Mouse (Mus musculus) erythroblast, embryonic 14.5 days (primary cell): ENCODE results near the gene Gadl1. TPM values are rescaled to one million over a fixed set of nuclear protein-coding genes. Genes with fewer than 3 reads are reported as not detected.

ENCODE experiments used
- H3K27me3 ChIP-seq: 2 replicates; pipeline ENCODE4 v1.6.1; 2012; ENCODE audit warnings: inconsistent platforms; ENCODE audit not compliant: control insufficient read depth
- H3K36me3 ChIP-seq: 2 replicates; pipeline ENCODE4 v1.6.1; 2012; ENCODE audit warnings: mild to moderate bottlenecking, inconsistent platforms; ENCODE audit not compliant: control insufficient read depth
- H3K4me1 ChIP-seq: 2 replicates; pipeline ENCODE4 v1.6.1; 2012; ENCODE audit warnings: inconsistent platforms; ENCODE audit not compliant: control insufficient read depth
- H3K4me3 ChIP-seq: replicated peaks from 2 replicates; pipeline ENCODE3; 2012; ENCODE audit warnings: moderate library complexity, mild to moderate bottlenecking, inconsistent platforms
- H3K9me3 ChIP-seq: 2 replicates; pipeline ENCODE4 v1.6.1; 2012; ENCODE audit warnings: low read length, inconsistent platforms, mixed read lengths; ENCODE audit not compliant: control insufficient read depth
- GATA1 ChIP-seq: IDR thresholded peaks from 2 replicates; pipeline ENCODE4 v1.6.1; 2012; ENCODE audit warnings: low read length, inconsistent platforms, mixed read lengths
- TAL1 ChIP-seq: IDR thresholded peaks from 3 replicates; pipeline ENCODE4 v1.6.1; 2012; ENCODE audit warnings: low read length, inconsistent platforms, mixed read lengths
- polyA plus RNA-seq: library from polyadenylated mRNA; stranded (reverse); fragments of >175 nt; gene quantifications from 2 replicates; pipeline ENCODE4 v1.2.3, GENCODE M21; 2012

The Gadl1 gene
- polyA plus RNA-seq, 1 experiment = not detected

- Histone ChIP-seq H3K36me3 (no peaks in the 10 kb centered on the region), H3K4me3 (no peak overlapping the region), H3K27me3 (no peaks in the 10 kb centered on the region), H3K9me3 (no peaks in the 10 kb centered on the region), H3K4me1 (no peaks in the 10 kb centered on the region)
- no peak for TF ChIP-seq GATA1
- no peak for TF ChIP-seq TAL1
These were observed 23.5 kb downstream of the Gadl1 start for GRCm38 (mm10) chr9:115932741-115933140.

GRCm38 (mm10) chr9:115933243-115933964 is 24.1 kb downstream of the Gadl1 start:
- Histone ChIP-seq H3K36me3 (no peaks in the 10 kb centered on the region), H3K9me3 (0 out of 2 replicates have a peak, but pooled peaks cover 3% of the 10 kb centered on the region), H3K4me3 (no peak overlapping the region), H3K27me3 (no peaks in the 10 kb centered on the region), H3K4me1 (no peaks in the 10 kb centered on the region)
- TF ChIP-seq TAL1 = no peak
- no peak for TF ChIP-seq GATA1

DNA sequence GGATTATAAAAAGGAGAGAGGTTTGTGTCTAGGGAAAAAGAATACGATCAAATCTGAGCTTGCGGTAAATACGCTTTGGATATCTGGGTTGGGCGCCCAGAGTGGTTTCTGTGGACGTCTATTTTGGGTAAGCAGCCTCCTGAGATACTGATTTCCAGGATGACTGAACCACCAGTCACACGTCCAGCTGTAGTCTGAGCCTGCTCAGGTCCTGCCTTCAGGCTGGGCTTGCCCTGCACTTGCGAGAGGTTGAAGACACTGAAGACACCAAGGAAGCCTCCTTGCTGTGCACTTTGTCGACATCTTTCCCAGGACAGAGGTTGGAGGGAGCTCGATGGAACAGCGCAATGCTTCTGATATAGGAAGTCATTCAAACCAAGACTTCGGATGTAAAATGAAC is 25.0 kb downstream of the Gadl1 start:
- Histone ChIP-seq H3K36me3 (no peaks in the 10 kb centered on the region), H3K4me3 (no peak overlapping the region), H3K9me3 (0 out of 2 replicates have a peak, but pooled peaks cover 3% of the 10 kb centered on the region), H3K27me3 (no peaks in the 10 kb centered on the region), H3K4me1 (no peaks in the 10 kb centered on the region)
- no peak for TF ChIP-seq GATA1

- no peak overlapping the region for H3K4me3 ChIP-seq
- no peaks in the 10 kb centered on the region for H3K36me3 ChIP-seq
- no peaks in the 10 kb centered on the region for H3K4me1 ChIP-seq
- no peaks in the 10 kb centered on the region for H3K27me3 ChIP-seq
- TF ChIP-seq GATA1 (no peak), TAL1 (no peak)
- H3K9me3 ChIP-seq = 0 out of 2 replicates have a peak, but pooled peaks cover 3% of the 10 kb centered on the region
These were observed 27.1 kb downstream of the Gadl1 start for GRCm38 (mm10) chr9:115936350-115936749.

- no peak for TF ChIP-seq TAL1
- no peak for TF ChIP-seq GATA1
- H3K27me3 ChIP-seq = no peaks in the 10 kb centered on the region
- no peaks in the 10 kb centered on the region for H3K4me1 ChIP-seq
- 0 out of 2 replicates have a peak, but pooled peaks cover 3% of the 10 kb centered on the region for H3K9me3 ChIP-seq
- no peak overlapping the region for H3K4me3 ChIP-seq
- H3K36me3 ChIP-seq = no peaks in the 10 kb centered on the region
These were observed 28.7 kb downstream of the Gadl1 start for GRCm38 (mm10) chr9:115937915-115938314.

DNA sequence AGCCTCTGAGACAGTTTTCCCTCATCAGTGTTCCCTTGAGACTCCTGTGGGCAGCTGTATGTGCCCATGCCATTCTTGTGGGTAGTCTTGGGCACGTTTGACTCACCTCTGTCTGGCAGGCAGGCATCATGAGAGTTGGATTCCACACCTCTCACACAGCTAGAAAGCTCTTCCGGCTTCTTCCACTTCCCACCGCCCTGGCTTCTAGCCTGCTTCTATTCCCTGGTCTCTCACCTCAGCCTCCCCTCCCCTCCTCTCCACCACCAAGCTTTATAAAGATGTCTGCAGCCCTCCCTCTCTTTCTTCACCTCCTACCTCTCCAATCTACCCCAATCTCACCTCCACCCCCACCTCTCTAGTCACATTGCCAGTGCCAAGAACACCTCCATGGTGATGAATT is 30.2 kb downstream of the Gadl1 start:
- Histone ChIP-seq H3K9me3 (0 out of 2 replicates have a peak, but pooled peaks cover 3% of the 10 kb centered on the region), H3K4me3 (no peak overlapping the region), H3K4me1 (no peaks in the 10 kb centered on the region), H3K27me3 (no peaks in the 10 kb centered on the region), H3K36me3 (no peaks in the 10 kb centered on the region)
- TF ChIP-seq TAL1 = no peak
- no peak for TF ChIP-seq GATA1

DNA sequence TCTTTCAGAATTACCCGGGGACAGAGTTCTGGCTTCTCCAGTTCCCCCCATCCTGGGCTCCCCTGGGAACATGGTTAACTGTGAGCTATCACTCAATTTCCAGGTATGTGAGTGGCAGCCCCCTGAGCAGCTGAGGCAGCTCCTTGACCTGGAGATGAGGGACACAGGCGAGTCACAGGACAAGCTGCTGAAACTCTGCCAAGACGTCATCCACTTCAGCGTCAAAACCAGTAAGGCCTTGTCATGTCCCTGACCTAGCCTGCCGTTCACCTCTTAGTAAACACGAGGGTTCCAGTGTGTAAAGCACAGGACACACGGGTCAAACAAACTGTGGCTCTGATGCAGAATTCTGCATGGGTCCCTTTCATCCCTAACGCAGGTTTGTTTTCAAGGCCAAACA is 31.9 kb downstream of the Gadl1 start:
- TF ChIP-seq GATA1 = no peak
- TF ChIP-seq TAL1 = no peak
- Histone ChIP-seq H3K4me1 (no peaks in the 10 kb centered on the region), H3K27me3 (no peaks in the 10 kb centered on the region), H3K36me3 (no peaks in the 10 kb centered on the region), H3K9me3 (0 out of 2 replicates have a peak, but pooled peaks cover 3% of the 10 kb centered on the region), H3K4me3 (no peak overlapping the region)

- Histone ChIP-seq H3K27me3 (no peaks in the 10 kb centered on the region), H3K9me3 (0 out of 2 replicates have a peak, but pooled peaks cover 3% of the 10 kb centered on the region)
These were observed 33.2 kb downstream of the Gadl1 start for GRCm38 (mm10) chr9:115942486-115942885.

DNA sequence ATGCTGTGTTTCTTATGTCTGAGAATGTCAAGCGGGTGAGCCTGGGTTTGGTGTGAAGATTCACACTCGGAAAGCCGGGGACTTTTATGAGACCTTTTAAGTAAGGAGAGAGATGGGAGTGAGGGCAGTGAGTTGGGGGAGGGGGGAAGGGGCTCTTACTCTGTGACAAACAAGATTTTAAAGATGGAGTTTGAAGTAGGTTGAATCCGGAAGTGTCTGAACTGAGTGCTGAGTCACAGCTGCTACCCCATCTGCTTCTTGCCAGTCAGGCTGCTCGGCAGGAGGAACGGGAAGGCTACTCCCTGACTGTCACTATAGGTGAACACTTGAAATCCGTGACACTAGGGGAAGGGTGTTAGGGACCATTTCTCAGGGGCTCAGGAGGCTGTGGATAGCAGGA is 33.7 kb downstream of the Gadl1 start:
- H3K36me3 ChIP-seq = no peaks in the 10 kb centered on the region
- H3K4me1 ChIP-seq = no peaks in the 10 kb centered on the region
- no peaks in the 10 kb centered on the region for H3K27me3 ChIP-seq
- TF ChIP-seq GATA1 (no peak), TAL1 (no peak)
- no peak overlapping the region for H3K4me3 ChIP-seq
- H3K9me3 ChIP-seq = 0 out of 2 replicates have a peak, but pooled peaks cover 2% of the 10 kb centered on the region

More at GRCm38 (mm10) chr9:115942486-115942885, 33.2 kb downstream of the Gadl1 start:
- H3K4me1 ChIP-seq = no peaks in the 10 kb centered on the region
- no peak overlapping the region for H3K4me3 ChIP-seq
- TF ChIP-seq GATA1 (no peak), TAL1 (no peak)
- H3K36me3 ChIP-seq = no peaks in the 10 kb centered on the region
